Mouse (Mus musculus) hindbrain, embryonic 15.5 days (tissue): ENCODE data around the gene Arl16. TPM values are rescaled to one million over a fixed set of nuclear protein-coding genes. Genes with fewer than 3 reads are reported as not detected.

Source experiments
- ATAC-seq: fragments of 200-750 bp; cut with Nextera tagmentation; 2 replicates; pipeline ENCODE4 v1.8.0; 2017; ENCODE audit warnings: low read depth, moderate number of reproducible peaks, moderate TSS enrichment; ENCODE audit not compliant: low FRiP score
- H3K27ac ChIP-seq: fragments of 300-500 bp; sonication (generic); replicated peaks from 2 replicates; pipeline ENCODE4 v1.5.1; 2015; ENCODE audit warnings: mild to moderate bottlenecking, inconsistent platforms
- H3K27me3 ChIP-seq: fragments of 300-500 bp; sonication (generic); 2 replicates; pipeline ENCODE4 v1.6.1; 2015; ENCODE audit warnings: control low read depth, inconsistent platforms
- H3K36me3 ChIP-seq: fragments of 300-500 bp; sonication (generic); 2 replicates; pipeline ENCODE4 v1.6.1; 2015; ENCODE audit warnings: control low read depth, inconsistent platforms
- H3K4me1 ChIP-seq: fragments of 300-500 bp; sonication (generic); replicated peaks from 2 replicates; pipeline ENCODE4 v1.6.1; 2015; ENCODE audit warnings: control low read depth, inconsistent platforms
- H3K4me2 ChIP-seq: fragments of 300-500 bp; sonication (generic); 2 replicates; pipeline ENCODE4 v1.6.1; 2015; ENCODE audit warnings: moderate library complexity, mild to moderate bottlenecking, inconsistent platforms
- H3K4me3 ChIP-seq: fragments of 300-500 bp; sonication (generic); 2 replicates; pipeline ENCODE4 v1.5.1; 2015; ENCODE audit warnings: mild to moderate bottlenecking, inconsistent platforms
- H3K9ac ChIP-seq: fragments of 300-500 bp; sonication (generic); 2 replicates; pipeline ENCODE4 v1.6.1; 2015; ENCODE audit warnings: inconsistent platforms
- H3K9me3 ChIP-seq: fragments of 300-500 bp; sonication (generic); 2 replicates; pipeline ENCODE4 v1.6.1; 2016; ENCODE audit warnings: control low read depth, inconsistent platforms
- WGBS: fragments of 180-500 bp; shearing (Covaris S2); methylation state at CpG from one replicate; pipeline ENCODE4 v1.1.7; 2015; 5-methylcytosine and 5-hydroxymethylcytosine counted together
- polyA plus RNA-seq: library from polyadenylated mRNA; unstranded; fragments of >200 nt; fragmentation: Nextera tagmentation; extraction: Ambion mirVana; gene quantifications from 2 replicates; pipeline ENCODE4 v1.2.1, GENCODE M21; 2015

The Arl16 gene
- polyA plus RNA-seq, 1 experiment from 2014 or later = 61.5 TPM

- H3K36me3 ChIP-seq = peaks cover 22% of the 10 kb centered on the region
- H3K4me1 ChIP-seq = peaks cover 20% of the 10 kb centered on the region
- no peaks in the 10 kb centered on the region for H3K9me3 ChIP-seq
- H3K4me3 ChIP-seq = peak overlapping the region; percentile 94
- ATAC-seq = no peak
- H3K4me2 ChIP-seq = peak overlapping the region; percentile 88
- H3K9ac ChIP-seq = peak overlapping the region; percentile 99
- no peaks in the 10 kb centered on the region for H3K27me3 ChIP-seq
- peak overlapping the region; percentile 90; the same call in 1 of the 2 replicates for H3K27ac ChIP-seq
- 68% methylated on average over 6 of the region's 6 CpGs for WGBS
Observed at GRCm38 (mm10) chr11:120458847-120459597, 8.4 kb downstream of the Arl16 start.

DNA sequence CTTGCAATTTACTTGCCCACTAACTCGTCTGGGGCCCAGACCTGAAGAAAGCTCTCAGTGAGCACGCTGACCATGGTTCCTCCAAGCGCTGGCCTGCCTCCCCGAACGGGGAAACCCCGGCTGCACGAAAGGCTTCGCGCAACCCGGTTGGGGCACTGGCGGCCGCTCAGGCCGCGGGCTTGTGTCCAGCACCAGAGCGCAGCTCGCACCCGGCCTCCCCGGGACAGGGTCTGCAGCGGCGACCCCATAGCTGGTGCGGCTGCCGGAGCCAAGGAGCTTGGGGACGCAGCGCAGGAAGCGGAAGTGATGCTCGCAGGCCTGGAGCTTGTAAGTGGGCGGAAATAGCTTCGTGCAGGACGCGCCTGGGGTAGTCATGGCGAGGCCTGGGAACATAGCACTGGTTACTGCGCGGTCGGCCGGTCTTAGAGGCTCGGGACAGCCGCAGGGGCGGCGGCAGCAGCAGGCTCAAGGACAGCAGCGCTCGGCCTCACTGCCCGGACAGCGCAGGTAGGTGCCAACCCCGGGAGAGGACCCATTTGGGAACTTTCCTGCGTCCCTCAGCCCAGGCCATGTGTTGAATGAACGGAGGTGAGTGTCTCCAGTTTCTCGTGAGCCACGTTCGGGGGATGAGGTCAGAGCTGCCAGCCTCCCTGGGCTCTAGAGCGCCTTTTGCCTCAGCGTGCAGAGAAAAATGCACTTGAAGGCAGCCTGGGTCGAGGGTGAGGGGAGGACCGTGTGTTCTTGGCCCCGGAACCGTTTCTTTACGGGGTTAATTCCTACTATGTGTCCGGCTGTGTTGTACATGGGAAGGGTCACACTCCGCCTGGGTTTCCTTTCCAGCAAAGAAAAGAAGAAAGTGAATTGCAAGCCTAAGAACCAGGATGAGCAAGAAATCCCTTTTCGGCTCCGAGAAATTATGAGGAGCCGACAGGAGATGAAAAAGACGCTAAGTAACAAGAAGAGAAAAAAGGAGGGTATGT is 9.3 kb downstream of the Arl16 start, which contains the start of the genes Oxld1 and Ccdc137:
Gene Oxld1 (minus strand): TSS at position 297 of the 980 bp plus-strand sequence.
Gene Ccdc137 (plus strand): TSS at position 344 of the 980 bp plus-strand sequence.
- no peaks in the 10 kb centered on the region for H3K27me3 ChIP-seq

GRCm38 (mm10) chr11:120457370-120457769 is 10.0 kb downstream of the Arl16 start:
- Histone ChIP-seq H3K36me3 (peaks cover 15% of the 10 kb centered on the region), H3K9me3 (no peaks in the 10 kb centered on the region), H3K4me2 (peak overlapping the region; percentile 88), H3K4me1 (peaks cover 20% of the 10 kb centered on the region), H3K9ac (peak overlapping the region; percentile 99), H3K27me3 (no peaks in the 10 kb centered on the region), H3K27ac (peak overlapping the region; percentile 90), H3K4me3 (peak overlapping the region; percentile 94)
- 32% methylated on average over 14 of the region's 14 CpGs for WGBS
- no peak for ATAC-seq

More for the DNA sequence above, 9.3 kb downstream of the Arl16 start, which contains the start of the genes Oxld1 and Ccdc137:
- no peaks in the 10 kb centered on the region for H3K9me3 ChIP-seq
- peak; percentile 95 for ATAC-seq
- H3K36me3 ChIP-seq = peaks cover 19% of the 10 kb centered on the region
- H3K4me2 ChIP-seq = peak within 1 kb of the TSS; percentile 88
- H3K9ac ChIP-seq = peak within 1 kb of the TSS; percentile 99
- peaks cover 20% of the 10 kb centered on the region for H3K4me1 ChIP-seq
- peak within 1 kb of the TSS; percentile 94 for H3K4me3 ChIP-seq
- WGBS = 5% methylated on average over 62 of the region's 62 CpGs
- peak within 1 kb of the TSS; percentile 90 for H3K27ac ChIP-seq

- no peak overlapping the region for H3K4me2 ChIP-seq
- peaks cover 20% of the 10 kb centered on the region for H3K4me1 ChIP-seq
- no peak overlapping the region for H3K4me3 ChIP-seq
- no peaks in the 10 kb centered on the region for H3K27me3 ChIP-seq
- 97% methylated on average over 7 of the region's 7 CpGs for WGBS
- ATAC-seq = no peak
- no peak overlapping the region for H3K9ac ChIP-seq
- H3K36me3 ChIP-seq = peaks cover 5% of the 10 kb centered on the region; the same call in 1 of the 2 replicates
- H3K27ac ChIP-seq = no peak overlapping the region
- no peaks in the 10 kb centered on the region for H3K9me3 ChIP-seq
Observed at GRCm38 (mm10) chr11:120455413-120455812, 12.0 kb downstream of the Arl16 start.

DNA sequence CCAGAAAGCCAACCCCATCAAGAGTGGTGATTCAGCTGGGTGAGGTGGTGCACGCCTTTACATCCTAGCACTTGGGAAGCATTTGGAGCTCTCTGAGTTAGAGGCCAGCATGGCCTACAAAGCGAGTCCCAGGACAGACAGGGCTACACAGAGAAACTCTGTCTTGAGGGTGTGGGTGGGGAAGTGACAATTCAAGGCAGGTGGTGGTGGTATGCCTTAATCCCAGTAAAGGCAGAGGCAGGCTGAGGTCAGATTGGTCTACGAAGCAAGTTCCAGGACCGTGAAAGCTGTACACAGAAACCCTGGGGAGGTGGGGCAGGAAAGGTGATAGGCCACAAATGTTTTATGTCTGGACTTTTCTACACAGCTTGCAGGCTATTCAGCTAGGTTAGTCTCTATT is 12.4 kb downstream of the Arl16 start:
- Histone ChIP-seq H3K9ac (no peak overlapping the region), H3K4me1 (peaks cover 20% of the 10 kb centered on the region), H3K9me3 (no peaks in the 10 kb centered on the region), H3K4me3 (no peak overlapping the region), H3K27me3 (no peaks in the 10 kb centered on the region), H3K4me2 (no peak overlapping the region), H3K36me3 (peaks cover 3% of the 10 kb centered on the region; the same call in 1 of the 2 replicates), H3K27ac (no peak overlapping the region)
- ATAC-seq = no peak
- WGBS = 92% methylated on average over 4 of the region's 4 CpGs

- H3K4me1 ChIP-seq = peaks cover 8% of the 10 kb centered on the region
- no peak within 1 kb of the TSS for H3K4me2 ChIP-seq
- no peak for ATAC-seq
- H3K9me3 ChIP-seq = no peaks in the 10 kb centered on the region
- H3K27ac ChIP-seq = no peak within 1 kb of the TSS
- H3K9ac ChIP-seq = no peak within 1 kb of the TSS
- no peaks in the 10 kb centered on the region for H3K27me3 ChIP-seq
- 90% methylated on average over 4 of the region's 4 CpGs for WGBS
- H3K36me3 ChIP-seq = no peaks in the 10 kb centered on the region
- no peak within 1 kb of the TSS for H3K4me3 ChIP-seq
Observed at GRCm38 (mm10) chr11:120453306-120453705, 14.1 kb downstream of the Arl16 start, which contains the start of gene Pde6g. Gene Pde6g (minus strand): TSS chr11:120453500.

DNA sequence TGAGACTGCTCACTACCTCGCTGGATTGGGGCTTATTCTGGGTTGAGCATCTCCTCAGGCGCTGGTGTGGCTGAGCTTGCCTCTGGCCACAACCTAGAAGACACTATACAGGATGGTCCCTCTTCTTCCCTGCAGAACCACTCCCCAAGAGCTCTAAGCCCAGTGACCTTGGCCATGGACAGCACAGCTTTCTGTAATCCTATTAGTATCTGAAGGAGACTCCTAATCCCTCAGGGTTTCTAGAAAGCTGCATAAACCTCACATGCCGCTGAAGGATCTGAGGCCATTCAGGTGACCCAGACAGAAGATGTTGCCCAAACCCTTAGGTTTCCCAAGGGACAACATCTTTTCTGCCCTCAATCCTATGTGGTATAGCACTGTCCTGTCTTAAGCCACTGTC is 15.2 kb downstream of the Arl16 start:
- no peak for ATAC-seq
- H3K9ac ChIP-seq = no peak overlapping the region
- H3K9me3 ChIP-seq = no peaks in the 10 kb centered on the region
- no peaks in the 10 kb centered on the region for H3K27me3 ChIP-seq
- H3K4me1 ChIP-seq = peaks cover 6% of the 10 kb centered on the region
- H3K36me3 ChIP-seq = no peaks in the 10 kb centered on the region
- WGBS = 73% methylated on average over 3 of the region's 3 CpGs
- no peak overlapping the region for H3K4me2 ChIP-seq
- no peak overlapping the region for H3K27ac ChIP-seq
- H3K4me3 ChIP-seq = no peak overlapping the region

- H3K27me3 ChIP-seq = no peaks in the 10 kb centered on the region
- H3K4me1 ChIP-seq = no peaks in the 10 kb centered on the region
- H3K36me3 ChIP-seq = no peaks in the 10 kb centered on the region
- H3K4me3 ChIP-seq = no peak overlapping the region
- no peaks in the 10 kb centered on the region for H3K9me3 ChIP-seq
- no peak for ATAC-seq
- WGBS = 85% methylated on average over 7 of the region's 7 CpGs
- H3K9ac ChIP-seq = no peak overlapping the region
- H3K27ac ChIP-seq = no peak overlapping the region
- H3K4me2 ChIP-seq = no peak overlapping the region
Observed at GRCm38 (mm10) chr11:120447179-120447578, 20.2 kb downstream of the Arl16 start.

DNA sequence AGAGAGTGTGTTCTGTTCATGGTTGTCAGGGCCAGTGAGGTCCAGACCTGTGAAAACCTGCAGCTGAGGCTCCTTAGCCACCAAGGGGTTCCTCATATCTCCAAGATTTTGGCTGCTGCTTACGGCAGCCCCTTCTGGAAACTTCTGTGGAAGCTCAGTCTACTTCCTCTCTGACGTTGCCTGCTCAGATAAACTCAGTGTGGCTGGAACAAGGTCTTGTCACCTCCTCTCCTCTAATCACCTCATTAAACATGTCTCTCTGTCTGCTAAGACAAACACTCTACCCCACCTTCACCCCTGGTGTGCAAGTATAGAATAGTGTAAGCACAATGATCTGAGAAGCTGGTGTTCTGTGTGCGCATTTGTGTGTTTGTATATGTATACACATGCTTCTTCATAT is 21.9 kb downstream of the Arl16 start:
- H3K36me3 ChIP-seq = no peaks in the 10 kb centered on the region
- H3K4me3 ChIP-seq = no peak overlapping the region
- H3K4me1 ChIP-seq = no peaks in the 10 kb centered on the region
- ATAC-seq = no peak
- H3K27me3 ChIP-seq = no peaks in the 10 kb centered on the region
- H3K27ac ChIP-seq = no peak overlapping the region
- H3K9me3 ChIP-seq = no peaks in the 10 kb centered on the region
- H3K9ac ChIP-seq = no peak overlapping the region
- no peak overlapping the region for H3K4me2 ChIP-seq
- 82% methylated on average over 3 of the region's 3 CpGs for WGBS

DNA sequence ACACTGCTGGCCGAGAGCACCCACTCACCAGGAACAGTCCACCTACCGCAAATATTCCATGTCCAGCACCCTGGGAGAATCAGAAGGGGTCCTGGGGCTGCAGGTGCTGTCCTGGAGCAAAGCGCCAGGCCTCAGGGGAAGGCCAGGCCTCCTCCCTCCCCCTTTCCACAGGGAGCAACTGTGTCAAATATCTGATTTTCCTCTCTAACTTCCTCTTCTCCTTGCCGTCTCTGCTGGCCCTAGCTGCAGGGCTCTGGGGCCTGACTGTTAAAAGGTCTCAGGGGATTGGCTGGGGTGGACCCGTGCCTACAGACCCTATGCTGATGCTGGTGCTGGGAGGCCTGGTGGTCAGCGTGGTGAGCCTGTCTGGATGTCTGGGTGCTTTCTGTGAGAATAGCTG is 23.3 kb downstream of the Arl16 start:
- H3K4me3 ChIP-seq = no peak overlapping the region
- H3K9ac ChIP-seq = no peak overlapping the region
- H3K4me1 ChIP-seq = no peaks in the 10 kb centered on the region
- H3K27ac ChIP-seq = no peak overlapping the region
- 77% methylated on average over 6 of the region's 6 CpGs for WGBS
- ATAC-seq = no peak
- H3K4me2 ChIP-seq = no peak overlapping the region
- H3K9me3 ChIP-seq = no peaks in the 10 kb centered on the region
- H3K27me3 ChIP-seq = no peaks in the 10 kb centered on the region
- H3K36me3 ChIP-seq = no peaks in the 10 kb centered on the region

DNA sequence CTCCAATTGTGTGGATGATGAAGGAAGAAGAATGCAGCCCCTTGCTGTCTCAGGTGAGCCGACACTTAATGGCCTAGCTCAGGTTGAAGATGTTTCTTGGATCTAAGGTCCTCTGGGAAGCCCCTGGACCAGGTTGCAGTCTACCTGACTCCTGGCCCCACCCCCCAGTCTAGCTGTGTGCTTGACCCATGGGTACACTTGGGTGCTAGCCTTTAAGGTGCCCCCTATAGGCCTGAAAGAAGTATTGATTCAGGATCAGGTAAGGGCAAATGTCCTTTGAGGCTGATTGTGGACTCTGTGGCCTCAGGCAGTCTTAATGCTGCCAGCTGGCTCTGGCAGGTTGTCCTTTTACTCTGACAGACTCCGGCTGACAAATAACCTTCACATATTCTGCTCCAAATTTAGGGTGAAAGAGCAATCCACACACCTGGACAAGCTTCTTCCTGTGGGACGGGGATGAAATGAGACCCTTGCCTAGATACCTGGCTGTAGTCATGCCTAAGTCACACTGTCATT is 24.6 kb downstream of the Arl16 start:
- Histone ChIP-seq H3K4me2 (no peak overlapping the region), H3K27me3 (no peaks in the 10 kb centered on the region), H3K27ac (no peak overlapping the region), H3K36me3 (no peaks in the 10 kb centered on the region), H3K9me3 (no peaks in the 10 kb centered on the region), H3K4me1 (no peaks in the 10 kb centered on the region), H3K9ac (no peak overlapping the region), H3K4me3 (no peak overlapping the region)
- 91% methylated on average over 3 of the region's 3 CpGs for WGBS
- no peak for ATAC-seq
